Mouse (Mus musculus): ENCODE measurements around the gene Fam24a.

DNA sequence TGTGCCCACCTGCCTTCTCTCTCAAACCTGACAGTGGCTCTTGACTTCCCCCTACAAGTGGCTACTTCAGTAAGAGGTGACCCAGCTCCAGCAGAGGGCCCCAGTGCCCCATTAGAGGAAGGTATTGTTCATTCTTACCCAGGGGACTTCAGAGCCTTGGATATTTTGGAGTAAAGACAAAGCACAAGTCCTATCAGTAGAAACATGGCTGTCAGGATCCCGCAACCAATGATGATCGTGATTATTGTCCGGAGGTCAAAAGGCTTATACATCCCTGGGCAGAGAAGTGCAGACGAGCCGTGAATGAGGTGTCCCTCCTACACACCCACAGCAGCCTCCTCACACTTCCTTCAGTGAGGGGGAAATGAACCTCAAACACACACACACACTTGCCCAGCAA is 6.6 kb upstream of the Fam24a start:
- TF ChIP-seq CTCF (IDR thresholded peaks at IDR 0.05; ENCODE audit: control insufficient read depth, insufficient read depth, low read length), result no peak
- TF ChIP-seq POLR2A (IDR thresholded peaks at IDR 0.05; ENCODE audit: borderline replicate concordance, control insufficient read depth, low read depth, low read length), result no peak
